Mouse (Mus musculus) lung, postnatal 0 days (tissue): ENCODE data around the gene Cse1l.

ENCODE experiments used
- CTCF ChIP-seq: IDR thresholded peaks from 2 replicates; pipeline ENCODE4 v1.5.1; 2016; ENCODE audit warnings: antibody characterized with exemption, mild to moderate bottlenecking
- EP300 ChIP-seq: IDR thresholded peaks from 2 replicates; pipeline ENCODE4 v1.6.1; 2016; ENCODE audit warnings: antibody characterized with exemption, mild to moderate bottlenecking, control low read depth

DNA sequence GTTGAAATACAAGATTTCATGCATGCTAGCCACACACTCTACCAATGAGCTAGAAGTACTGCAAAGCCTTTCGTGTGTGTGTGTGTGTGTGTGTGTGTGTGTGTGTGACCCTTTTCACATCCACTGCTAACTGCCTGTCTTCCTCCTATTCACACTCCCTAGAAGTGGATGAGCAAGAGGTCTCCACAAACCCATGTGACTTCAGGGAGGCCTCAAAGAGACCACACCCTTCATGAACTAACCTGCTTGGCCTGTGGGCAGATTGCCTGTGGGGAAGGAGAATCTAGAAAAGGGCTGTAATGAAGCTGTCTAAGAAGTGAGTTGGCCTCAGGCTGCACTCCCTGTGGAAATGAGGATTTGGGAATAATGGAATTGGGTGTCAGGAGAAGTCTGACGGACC is 6.7 kb upstream of the Cse1l start:
- TF ChIP-seq CTCF (no peak), EP300 (no peak)
